Mouse (Mus musculus) natural killer cell, adult 2 months (primary cell): ENCODE data around the gene Mettl1.

Experiments used
- DNase-seq, 2 experiments: peaks; one replicate each; pipeline ENCODE4 v3.0.0; 2022; ENCODE audit warnings: low spot score in 2 of 2

Mettl1 gene

DNA sequence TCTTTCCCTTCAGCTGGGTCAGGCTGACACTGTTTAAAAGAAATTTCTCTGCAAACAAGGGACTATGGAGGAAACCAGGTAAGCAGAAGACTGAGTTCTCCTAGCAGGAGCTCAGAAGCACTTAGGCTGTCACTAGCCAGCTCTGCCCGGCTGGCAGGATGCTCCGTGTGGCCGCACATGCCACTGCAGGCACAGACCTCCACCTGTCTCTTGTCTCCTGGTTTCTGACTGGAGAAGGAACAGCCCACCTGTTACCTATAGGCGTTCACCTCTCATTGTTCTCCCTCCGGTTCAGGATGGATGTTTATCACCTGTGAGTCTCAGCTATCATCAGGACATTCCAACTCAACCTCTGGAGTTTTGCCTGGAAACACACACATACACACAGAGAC, 42.7 kb downstream of the Mettl1 start:
- DNase-seq: no peak

DNA sequence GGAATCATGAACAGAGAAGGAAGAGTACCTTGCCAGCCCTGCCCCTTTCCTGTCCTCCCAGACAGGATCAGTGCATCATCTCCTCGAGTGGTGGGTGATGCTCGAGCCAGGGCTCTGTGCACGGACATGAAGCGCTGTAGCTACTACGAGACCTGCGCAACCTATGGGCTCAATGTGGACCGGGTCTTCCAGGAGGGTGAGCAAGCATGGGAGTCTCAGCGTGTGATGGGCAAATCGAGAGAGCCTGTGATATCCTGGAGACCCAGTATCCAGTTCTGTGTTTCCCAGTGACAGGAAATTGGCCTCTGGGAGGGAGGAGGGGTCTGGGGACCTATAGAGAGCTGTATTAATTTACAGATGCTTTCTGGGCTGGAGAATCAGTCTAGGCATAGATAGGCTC, 43.8 kb downstream of the Mettl1 start:
- DNase-seq: no peak

DNA sequence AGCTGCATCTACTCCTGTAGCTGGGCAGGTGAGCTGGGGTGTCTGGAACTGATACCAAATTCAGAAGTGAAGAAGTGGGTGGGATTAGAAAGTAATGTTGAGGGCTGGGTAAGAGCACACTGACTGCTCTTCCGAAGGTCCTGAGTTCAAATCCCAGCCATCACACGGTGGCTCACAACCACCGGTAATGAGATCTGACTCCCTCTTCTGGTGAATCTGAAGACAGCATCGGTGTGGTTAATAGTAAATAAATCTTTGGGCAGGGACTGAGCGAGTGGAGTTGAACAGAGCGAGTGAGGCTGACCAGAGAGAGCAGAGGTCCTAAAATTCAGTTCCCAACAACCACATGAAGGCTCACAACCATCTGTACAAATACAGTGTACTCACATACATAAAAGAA, 44.4 kb downstream of the Mettl1 start:
- no peak for DNase-seq

DNA sequence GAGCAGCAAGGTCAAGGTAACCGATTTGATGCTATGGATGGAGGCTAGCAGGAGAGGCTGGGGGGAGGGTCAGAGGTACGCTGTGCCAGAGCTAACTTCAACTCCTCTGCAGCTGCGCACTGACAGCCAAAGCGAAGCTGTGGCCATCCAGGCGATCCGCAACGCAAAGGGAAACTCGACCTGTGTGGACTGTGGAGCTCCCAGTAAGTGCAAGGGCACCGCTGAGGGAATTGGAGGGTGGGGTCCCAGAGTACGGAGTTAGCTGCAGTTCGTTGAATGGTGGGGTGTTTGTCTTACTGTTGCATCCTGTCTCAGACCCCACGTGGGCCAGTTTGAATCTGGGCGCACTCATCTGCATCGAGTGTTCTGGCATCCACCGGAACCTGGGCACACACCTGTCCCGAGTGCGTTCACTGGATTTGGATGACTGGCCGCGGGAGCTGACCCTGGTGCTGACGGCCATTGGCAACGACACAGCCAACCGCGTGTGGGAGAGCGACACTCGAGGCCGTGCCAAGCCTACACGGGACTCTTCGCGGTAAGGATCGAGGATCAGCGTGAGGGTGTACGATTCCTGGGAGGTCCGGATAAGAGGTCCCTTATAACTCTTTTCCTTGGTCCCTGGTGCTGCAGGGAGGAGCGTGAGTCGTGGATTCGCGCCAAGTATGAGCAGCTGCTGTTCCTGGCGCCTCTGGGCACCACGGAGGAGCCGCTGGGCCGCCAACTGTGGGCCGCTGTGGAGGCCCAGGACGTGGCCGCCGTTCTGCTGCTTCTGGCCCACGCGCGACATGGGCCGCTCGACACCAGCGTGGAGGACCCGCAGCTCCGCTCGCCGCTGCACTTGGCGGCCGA, 49.6 kb downstream of the Mettl1 start:
- no peak for DNase-seq

DNA sequence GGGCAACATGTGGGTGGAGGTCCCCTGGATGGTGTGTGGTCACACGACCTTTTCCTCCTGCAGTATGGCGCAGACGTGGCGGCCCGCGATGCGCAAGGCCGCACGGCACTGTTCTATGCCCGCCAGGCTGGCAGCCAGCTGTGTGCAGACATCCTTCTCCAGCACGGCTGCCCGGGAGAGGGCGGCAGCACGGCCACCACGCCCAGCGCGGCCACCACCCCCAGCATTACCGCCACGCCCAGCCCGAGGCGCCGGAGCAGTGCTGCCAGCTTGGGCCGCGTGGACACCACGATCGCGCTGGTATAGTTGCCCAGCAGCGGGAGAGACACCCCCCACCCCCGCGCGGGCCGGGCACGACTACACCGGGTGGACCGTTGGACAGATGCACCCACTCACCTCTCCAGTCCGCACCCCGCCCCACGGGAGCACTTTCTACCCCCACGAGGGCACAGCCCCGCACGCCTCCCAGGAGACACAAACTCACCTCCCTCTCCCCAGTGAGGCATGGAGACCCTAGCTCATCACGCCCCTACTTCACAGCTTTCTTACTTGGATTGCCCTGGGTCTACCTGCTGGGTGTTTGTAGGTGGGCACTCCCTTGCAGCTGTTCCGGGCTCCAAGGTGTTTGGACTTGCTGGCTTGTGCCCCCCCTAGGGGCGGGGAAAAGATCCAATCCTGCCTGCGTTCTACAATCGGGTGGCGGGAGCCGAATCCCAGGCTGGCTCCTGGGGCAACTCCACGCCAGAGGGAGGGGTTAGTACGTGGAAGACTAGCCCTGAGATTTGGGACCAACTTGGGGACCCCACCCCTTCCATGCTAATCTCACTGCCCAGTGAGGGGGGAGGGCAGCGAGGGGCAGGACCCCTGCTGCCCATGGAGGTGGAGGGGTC, 50.5 kb downstream of the Mettl1 start:
- no peak for DNase-seq

DNA sequence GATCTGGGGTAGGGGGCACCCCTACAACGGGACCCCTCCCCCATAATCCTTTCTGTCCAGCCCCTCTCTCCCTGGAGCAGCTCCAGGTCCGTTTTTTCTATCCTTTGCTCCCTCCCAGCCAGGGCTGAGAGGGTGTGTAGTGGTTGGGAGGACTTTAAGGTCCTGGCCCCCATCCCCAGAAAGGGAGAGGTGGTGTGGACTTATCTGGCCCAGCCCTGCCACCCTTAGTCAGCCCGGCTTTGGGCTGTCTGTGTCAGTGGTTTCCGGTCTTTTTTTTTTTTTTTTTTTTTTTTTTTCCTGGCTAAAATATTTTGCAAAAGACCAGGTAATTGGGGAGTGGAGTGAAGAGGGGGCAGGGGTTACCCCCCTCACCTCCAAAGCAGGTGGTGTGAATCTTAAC, 51.5 kb downstream of the Mettl1 start:
- DNase-seq: no peak

DNA sequence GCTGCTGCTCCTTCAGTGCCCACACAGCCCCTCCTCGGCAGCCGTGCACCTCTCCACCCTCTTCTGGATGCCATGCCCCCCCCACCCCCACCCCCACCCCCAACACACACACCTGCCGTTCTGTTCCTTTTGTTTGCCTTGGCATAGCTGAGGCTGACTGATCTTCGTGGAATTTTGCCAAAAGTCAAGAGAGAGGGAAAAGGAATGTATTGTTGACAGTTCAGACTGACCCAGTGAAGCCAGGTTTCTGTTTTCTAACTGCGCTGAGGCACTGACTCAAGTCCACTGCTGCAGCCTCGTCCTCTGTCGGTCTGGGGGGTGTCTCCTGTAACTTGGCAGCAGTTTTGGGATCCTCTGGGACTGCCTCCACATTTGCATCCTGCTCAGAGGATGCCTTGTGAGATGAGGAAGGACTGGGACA, 53.2 kb downstream of the Mettl1 start:
- no peak for DNase-seq
